Mouse (Mus musculus) midbrain, embryonic 16.5 days (tissue): ENCODE data around the gene Gm8113. TPM values are rescaled to one million over a fixed set of nuclear protein-coding genes. Genes with fewer than 3 reads are reported as not detected.
"Not testable (repeated sequence)": the region's sequence is repeated elsewhere in the genome, so short reads cannot be mapped to it uniquely, and the experiment has no call there.

ENCODE experiments used
- ATAC-seq: fragments of 200-750 bp; cut with Nextera tagmentation; 2 replicates; pipeline ENCODE4 v1.8.0; 2017; ENCODE audit warnings: moderate TSS enrichment
- H3K27ac ChIP-seq: fragments of 300-500 bp; sonication (generic); 2 replicates; pipeline ENCODE4 v1.5.1; 2014; ENCODE audit warnings: mild to moderate bottlenecking, low read length, mixed read lengths
- H3K27me3 ChIP-seq: fragments of 300-500 bp; sonication (generic); 2 replicates; pipeline ENCODE4 v1.6.1; 2014; ENCODE audit warnings: low read depth, low read length, mixed read lengths; ENCODE audit not compliant: control insufficient read depth, insufficient read depth
- H3K36me3 ChIP-seq: fragments of 300-500 bp; sonication (generic); 2 replicates; pipeline ENCODE4 v1.6.1; 2014; ENCODE audit warnings: mild to moderate bottlenecking, low read length, moderate library complexity, mixed read lengths; ENCODE audit not compliant: control insufficient read depth, insufficient read depth
- H3K4me1 ChIP-seq: fragments of 300-500 bp; sonication (generic); 2 replicates; pipeline ENCODE4 v1.6.1; 2014; ENCODE audit warnings: mild to moderate bottlenecking, low read length, mixed read lengths; ENCODE audit not compliant: control insufficient read depth, insufficient read depth
- H3K4me2 ChIP-seq: fragments of 300-500 bp; sonication (generic); 2 replicates; pipeline ENCODE4 v1.6.1; 2014; ENCODE audit warnings: mild to moderate bottlenecking, low read length, mixed read lengths
- H3K4me3 ChIP-seq: fragments of 300-500 bp; sonication (generic); 2 replicates; pipeline ENCODE4 v1.5.1; 2014; ENCODE audit warnings: low read depth, mild to moderate bottlenecking, low read length, moderate library complexity, mixed read lengths
- H3K9ac ChIP-seq: fragments of 300-500 bp; sonication (generic); 2 replicates; pipeline ENCODE4 v1.6.1; 2014; ENCODE audit warnings: low read depth, low read length, mixed read lengths
- H3K9me3 ChIP-seq: fragments of 300-500 bp; sonication (generic); replicated peaks from 2 replicates; pipeline ENCODE4 v1.6.1; 2014; ENCODE audit warnings: mild to moderate bottlenecking, low read length, mixed read lengths; ENCODE audit not compliant: control insufficient read depth, poor library complexity, severe bottlenecking
- WGBS: fragments of 180-500 bp; shearing (Covaris S2); extraction: QIAGEN DNeasy Blood & Tissue Kit; methylation state at CpG from one replicate; pipeline ENCODE4 v1.1.7; 2014; 5-methylcytosine and 5-hydroxymethylcytosine counted together
- polyA plus RNA-seq: library from polyadenylated mRNA; unstranded; fragments of >200 nt; fragmentation: Nextera tagmentation; extraction: Ambion mirVana; gene quantifications from 2 replicates; pipeline ENCODE4 v1.2.1, GENCODE M21; 2015

The Gm8113 gene
- 4.1 and 5.4 TPM in 2 replicates for polyA plus RNA-seq

DNA sequence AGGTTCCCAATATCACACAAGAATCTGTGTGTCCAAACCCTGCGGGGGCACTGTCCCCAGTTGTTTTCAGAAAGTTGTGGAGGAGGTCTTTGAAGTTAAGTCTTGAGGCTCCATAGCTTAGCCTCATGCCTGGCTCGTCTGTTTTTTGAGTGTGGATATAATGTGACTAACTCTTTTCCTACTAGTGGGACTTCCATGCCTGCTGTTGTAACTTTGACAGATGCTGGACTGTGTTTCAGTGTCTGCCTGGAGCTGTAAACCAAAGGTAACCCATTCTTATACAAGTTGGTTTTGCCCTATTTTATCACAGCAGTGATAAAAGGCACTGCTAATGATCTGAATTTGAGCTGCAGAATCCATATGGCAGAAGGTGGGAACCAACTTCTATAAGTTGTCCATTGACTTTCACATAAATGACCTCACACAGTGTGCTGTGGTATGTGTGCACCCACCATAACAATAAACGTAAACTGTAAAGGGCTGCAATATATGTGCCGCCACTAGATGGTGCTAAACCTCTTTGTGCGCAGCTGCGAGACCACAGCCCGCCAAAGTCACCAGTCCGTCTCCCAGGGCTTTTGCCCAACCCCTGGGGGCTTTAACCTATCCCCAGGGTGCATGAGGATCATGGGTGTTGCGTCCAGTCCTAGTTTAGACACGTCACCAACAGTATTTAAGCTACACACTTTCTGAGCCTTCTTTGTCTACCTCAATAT, at the start of gene Gm8113:
Gm8113 (plus strand) TSS at position 703 of the 716 bp plus-strand sequence.
- Histone ChIP-seq H3K9ac (peak within 1 kb of the TSS; percentile 35; the same call in 1 of the 2 replicates), H3K27ac (peak within 1 kb of the TSS; percentile 69), H3K4me2 (peak within 1 kb of the TSS; percentile 54), H3K4me3 (peak within 1 kb of the TSS; percentile 48)
- H3K4me1 ChIP-seq, H3K9me3 ChIP-seq, H3K27me3 ChIP-seq, H3K36me3 ChIP-seq: not testable (repeated sequence)
- peak; percentile 99 for ATAC-seq
- 5% methylated on average over 10 of the region's 10 CpGs for WGBS

DNA sequence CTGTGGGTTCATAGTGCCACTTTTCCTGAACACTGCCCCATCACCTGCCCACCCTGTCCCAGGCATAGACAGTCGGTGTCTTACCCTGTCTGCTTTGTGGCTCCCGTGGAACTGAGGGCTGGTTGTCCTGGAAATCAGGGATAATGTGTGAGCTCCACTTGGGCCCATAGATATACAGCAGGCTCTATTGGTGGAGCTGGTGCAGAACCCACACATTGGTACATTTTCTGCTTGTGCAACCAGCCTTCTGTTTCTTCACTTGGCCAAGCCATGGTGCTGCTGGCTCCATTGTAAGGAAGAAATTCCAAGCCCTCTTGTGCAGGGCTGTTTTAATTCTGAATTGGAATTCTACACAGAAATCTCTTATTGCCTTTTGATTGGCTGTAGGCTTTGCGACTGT, 49.8 kb upstream of the Gm8113 start, which contains the start of gene Ear1:
Ear1 (minus strand) TSS at position 101 of the 400 bp plus-strand sequence.
- not testable (repeated sequence) for H3K4me2 ChIP-seq, H3K4me1 ChIP-seq, ATAC-seq, H3K27ac ChIP-seq, H3K9ac ChIP-seq, H3K4me3 ChIP-seq, H3K36me3 ChIP-seq, H3K9me3 ChIP-seq, H3K27me3 ChIP-seq
- 95% methylated on average over 2 of the region's 3 CpGs for WGBS

DNA sequence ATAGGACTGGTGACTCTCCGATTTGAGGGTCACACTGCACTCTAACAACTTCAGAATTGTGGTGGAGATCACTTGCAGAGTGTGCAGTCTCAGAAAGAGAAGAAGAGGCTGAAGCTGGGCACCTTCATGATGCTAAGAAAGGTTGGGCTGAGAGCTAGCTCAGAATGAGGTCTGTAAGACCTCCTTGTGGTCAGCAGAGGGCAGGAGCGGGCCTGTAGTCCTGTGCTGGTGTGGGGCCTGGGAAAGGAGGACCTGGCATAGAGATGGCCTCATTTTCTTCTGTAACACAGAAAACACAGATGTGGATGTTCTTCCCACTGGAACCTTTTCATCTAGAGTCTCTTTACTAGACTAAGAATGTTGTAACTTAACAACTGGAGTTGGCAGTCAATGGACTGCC, 47.4 kb upstream of the Gm8113 start:
- H3K4me1 ChIP-seq, H3K27ac ChIP-seq, H3K9me3 ChIP-seq, ATAC-seq, H3K36me3 ChIP-seq, H3K9ac ChIP-seq, H3K27me3 ChIP-seq, H3K4me2 ChIP-seq, H3K4me3 ChIP-seq: not testable (repeated sequence)
- WGBS, result 40% methylated on average over 1 of the region's 2 CpGs

DNA sequence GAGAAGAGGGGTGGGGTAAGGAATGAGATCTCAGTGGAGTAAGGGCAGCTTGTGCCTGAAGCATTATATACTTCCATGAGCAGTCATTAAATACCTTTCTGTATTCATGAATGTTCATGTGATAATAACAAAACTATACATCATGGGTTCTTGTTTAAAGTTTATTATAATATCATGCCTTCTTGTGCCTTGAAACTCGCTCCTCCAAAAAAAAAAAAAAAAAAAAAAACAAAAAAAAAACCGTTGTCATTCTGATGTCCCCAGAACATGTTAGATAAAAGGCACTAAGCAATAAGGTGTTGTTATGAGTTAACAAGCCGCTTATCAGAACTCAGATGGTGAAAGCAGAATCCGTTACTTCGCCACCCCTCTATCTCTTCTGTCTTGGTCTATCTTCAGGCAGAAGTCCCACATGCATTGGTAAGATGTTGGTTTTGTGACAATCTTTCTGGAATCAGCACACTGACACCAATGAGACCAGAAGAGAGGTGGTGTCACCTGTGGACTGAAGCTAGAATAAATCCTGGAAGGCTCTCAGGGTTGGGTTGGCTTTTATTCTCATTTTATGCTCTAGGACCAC, 45.1 kb upstream of the Gm8113 start:
- 81% methylated on average over 3 of the region's 5 CpGs for WGBS
- H3K4me1 ChIP-seq, H3K27ac ChIP-seq, H3K4me2 ChIP-seq, H3K9ac ChIP-seq, H3K9me3 ChIP-seq, ATAC-seq, H3K27me3 ChIP-seq, H3K4me3 ChIP-seq, H3K36me3 ChIP-seq: not testable (repeated sequence)

DNA sequence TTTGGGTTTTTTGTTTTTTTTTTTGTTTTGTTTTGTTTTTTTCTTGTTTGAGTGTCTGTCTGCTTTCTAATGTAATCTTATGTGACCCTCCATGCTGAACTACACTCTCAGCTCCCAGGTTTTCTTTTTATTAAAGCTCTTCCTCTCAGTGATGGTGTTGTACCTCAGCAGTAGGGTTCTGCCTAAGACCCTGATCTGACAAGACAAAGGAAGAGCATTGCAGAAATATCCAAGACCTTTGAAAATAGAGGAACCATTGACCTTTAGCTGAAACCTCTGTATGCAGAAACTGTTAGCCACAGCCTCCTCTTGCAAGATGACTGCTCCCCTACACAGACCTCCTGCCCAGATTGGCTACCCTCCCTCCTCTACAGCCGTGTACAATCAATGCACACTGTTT, 39.0 kb upstream of the Gm8113 start:
- H3K36me3 ChIP-seq, H3K27ac ChIP-seq, H3K27me3 ChIP-seq, H3K9me3 ChIP-seq, H3K4me2 ChIP-seq, H3K4me3 ChIP-seq, H3K4me1 ChIP-seq, H3K9ac ChIP-seq, ATAC-seq: not testable (repeated sequence)
- WGBS, result 63% methylated on average over 1 of the region's 1 CpGs

DNA sequence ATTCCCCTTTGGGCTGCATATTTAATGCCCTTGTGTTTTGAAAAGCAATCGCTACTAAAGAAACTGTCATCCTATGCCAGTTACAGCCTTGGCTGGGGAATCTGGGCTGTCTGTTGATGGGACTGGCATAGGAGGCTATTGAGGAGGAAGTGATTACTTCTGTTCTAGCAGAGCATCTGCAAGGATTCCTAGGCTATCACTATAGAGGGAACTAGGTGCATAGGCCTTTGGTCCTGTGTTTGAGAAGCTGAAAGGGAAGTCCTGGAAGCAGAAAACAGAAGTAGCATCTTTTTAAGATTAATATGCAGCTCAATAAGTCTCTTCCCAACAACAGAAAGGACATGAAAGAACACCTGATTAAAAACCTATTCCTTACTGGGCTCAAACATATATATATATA, 33.9 kb upstream of the Gm8113 start:
- H3K27me3 ChIP-seq, H3K36me3 ChIP-seq, H3K9ac ChIP-seq, ATAC-seq, H3K4me1 ChIP-seq, H3K9me3 ChIP-seq, H3K27ac ChIP-seq, H3K4me2 ChIP-seq, H3K4me3 ChIP-seq: not testable (repeated sequence)
- WGBS, result 100% methylated on average over 1 of the region's 1 CpGs

DNA sequence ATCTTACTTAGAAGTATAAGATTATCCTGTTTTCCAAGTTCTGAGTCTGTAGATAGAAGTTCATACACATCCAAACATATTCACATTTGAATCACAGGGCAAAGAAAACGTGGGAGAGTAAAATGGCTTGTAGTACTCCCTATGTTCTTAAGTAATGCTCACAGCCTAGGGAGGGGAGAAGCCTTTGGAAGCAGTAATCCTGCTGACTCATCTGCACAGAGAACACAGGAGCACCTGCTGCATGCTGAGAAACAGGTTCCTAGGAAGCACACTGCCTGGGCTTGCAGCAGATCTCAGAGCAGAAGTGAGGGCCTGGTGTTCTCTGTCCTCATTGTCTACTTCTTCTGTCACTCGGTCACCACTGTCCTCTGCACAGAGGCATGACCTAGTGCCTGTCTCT, 29.8 kb upstream of the Gm8113 start:
- H3K27ac ChIP-seq, H3K4me1 ChIP-seq, H3K9ac ChIP-seq, H3K27me3 ChIP-seq, H3K9me3 ChIP-seq, H3K4me3 ChIP-seq, H3K36me3 ChIP-seq, H3K4me2 ChIP-seq, ATAC-seq: not testable (repeated sequence)
- 27% methylated on average over 1 of the region's 2 CpGs for WGBS

DNA sequence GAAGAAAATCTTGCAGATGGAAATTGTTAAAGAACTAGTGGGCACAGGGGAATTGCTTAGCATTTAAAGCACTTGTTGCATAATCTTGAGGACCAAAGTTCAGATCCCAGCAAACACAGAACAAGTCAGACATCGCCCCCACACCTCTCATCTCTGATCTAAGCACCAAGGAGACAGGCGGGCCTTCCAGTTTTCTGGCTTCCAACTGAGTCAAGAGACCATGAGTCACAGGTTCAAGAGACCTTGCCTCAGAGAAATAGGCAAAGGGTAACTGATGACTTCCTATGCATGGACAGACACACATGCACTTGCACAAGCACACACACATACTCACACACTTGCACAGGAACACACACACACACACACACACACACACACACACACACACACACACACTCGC, 26.6 kb upstream of the Gm8113 start:
- not testable (repeated sequence) for H3K27ac ChIP-seq, H3K36me3 ChIP-seq, H3K27me3 ChIP-seq, H3K4me2 ChIP-seq, ATAC-seq, H3K4me1 ChIP-seq, H3K9me3 ChIP-seq, H3K9ac ChIP-seq, H3K4me3 ChIP-seq
- WGBS, result 96% methylated on average over 3 of the region's 3 CpGs

DNA sequence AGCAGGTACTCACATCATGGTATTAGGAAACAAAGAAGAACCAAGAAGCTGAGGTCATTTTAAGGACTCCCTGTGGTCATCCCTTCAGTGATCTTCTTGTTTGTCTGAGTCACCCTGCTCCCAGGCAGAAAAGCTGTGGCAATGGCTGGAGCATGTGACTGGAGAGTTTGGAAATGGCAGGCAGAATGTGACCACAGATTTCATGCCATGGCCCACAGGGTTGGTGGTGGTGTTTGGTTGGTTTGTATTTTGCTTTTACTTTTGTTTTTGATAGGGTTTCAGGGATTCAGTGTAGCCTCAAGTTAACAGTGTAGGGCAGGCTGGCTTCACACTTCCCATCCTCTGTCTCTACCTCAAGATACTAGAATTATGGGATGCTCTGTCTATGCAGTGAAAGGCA, 7.0 kb upstream of the Gm8113 start:
- not testable (repeated sequence) for H3K27me3 ChIP-seq, ATAC-seq, H3K4me2 ChIP-seq, H3K27ac ChIP-seq, H3K36me3 ChIP-seq, H3K9ac ChIP-seq, H3K4me1 ChIP-seq, H3K9me3 ChIP-seq, H3K4me3 ChIP-seq
